Mouse (Mus musculus): ENCODE measurements around the gene Pzp. TPM values are rescaled to one million over a fixed set of nuclear protein-coding genes. Genes with fewer than 3 reads are reported as not detected.

Gene Pzp
- polyA plus RNA-seq, 1 experiment from 2014 or later, result not detected

GRCm38 (mm10) chr6:128440238-128440637 lies 86.3 kb downstream of the Pzp start:
- Histone ChIP-seq H3K9ac (no peak overlapping the region), H3K36me3 (peaks cover 14% of the 10 kb centered on the region), H3K4me1 (peaks cover 12% of the 10 kb centered on the region), H3K27ac (no peak overlapping the region), H3K4me3 (no peak overlapping the region), H3K9me3 (replicated peaks) (no peaks in the 10 kb centered on the region), H3K4me2 (replicated peaks) (no peak overlapping the region), H3K27me3 (no peaks in the 10 kb centered on the region)
- ATAC-seq (ENCODE audit: low FRiP score), result no peak
- WGBS, result 91% methylated on average over 2 of the region's 2 CpGs

GRCm38 (mm10) chr6:128438871-128439341 lies 87.6 kb downstream of the Pzp start:
- WGBS, result 31% methylated on average over 18 of the region's 18 CpGs
- Histone ChIP-seq H3K27ac (peak overlapping the region; percentile 94; the same call in 1 of the 2 replicates), H3K9ac (peak overlapping the region; percentile 47; the same call in 1 of the 2 replicates), H3K27me3 (no peaks in the 10 kb centered on the region), H3K4me1 (peaks cover 12% of the 10 kb centered on the region), H3K4me2 (replicated peaks) (peak overlapping the region; percentile 63), H3K9me3 (replicated peaks) (no peaks in the 10 kb centered on the region), H3K36me3 (peaks cover 27% of the 10 kb centered on the region), H3K4me3 (peak overlapping the region; percentile 85)
- ATAC-seq (ENCODE audit: low FRiP score), result no peak; the same call in 1 of the 2 replicates

GRCm38 (mm10) chr6:128438317-128438870 lies 88.1 kb downstream of the Pzp start, which contains the start of gene Fkbp4:
Gene Fkbp4 (minus strand): TSS chr6:128438677.
- peak within 1 kb of the TSS; percentile 94 for H3K27ac ChIP-seq
- ATAC-seq (ENCODE audit: low FRiP score), result peak; percentile 95
- H3K36me3 ChIP-seq, result peaks cover 32% of the 10 kb centered on the region
- peak within 1 kb of the TSS; percentile 97 for H3K9ac ChIP-seq
- H3K27me3 ChIP-seq, result no peaks in the 10 kb centered on the region
- H3K4me1 ChIP-seq, result peaks cover 12% of the 10 kb centered on the region
- H3K4me2 ChIP-seq (replicated peaks), result peak within 1 kb of the TSS; percentile 63
- no peaks in the 10 kb centered on the region for H3K9me3 ChIP-seq (replicated peaks)
- under 1% methylated on average over 67 of the region's 67 CpGs for WGBS
- H3K4me3 ChIP-seq, result peak within 1 kb of the TSS; percentile 85

GRCm38 (mm10) chr6:128437731-128438316 lies 88.7 kb downstream of the Pzp start:
- no peaks in the 10 kb centered on the region for H3K9me3 ChIP-seq (replicated peaks)
- H3K27me3 ChIP-seq, result no peaks in the 10 kb centered on the region
- peak; percentile 79 for ATAC-seq (ENCODE audit: low FRiP score)
- H3K9ac ChIP-seq, result peak overlapping the region; percentile 97
- peaks cover 12% of the 10 kb centered on the region for H3K4me1 ChIP-seq
- H3K4me3 ChIP-seq, result peak overlapping the region; percentile 85
- WGBS, result under 1% methylated on average over 50 of the region's 52 CpGs
- peak overlapping the region; percentile 63 for H3K4me2 ChIP-seq (replicated peaks)
- peak overlapping the region; percentile 94 for H3K27ac ChIP-seq
- H3K36me3 ChIP-seq, result peaks cover 38% of the 10 kb centered on the region

- peak overlapping the region; percentile 63 for H3K4me2 ChIP-seq (replicated peaks)
- peak overlapping the region; percentile 94 for H3K27ac ChIP-seq
- peaks cover 12% of the 10 kb centered on the region for H3K4me1 ChIP-seq
- 5% methylated on average over 10 of the region's 10 CpGs for WGBS
- no peaks in the 10 kb centered on the region for H3K27me3 ChIP-seq
- H3K9me3 ChIP-seq (replicated peaks), result no peaks in the 10 kb centered on the region
- H3K4me3 ChIP-seq, result peak overlapping the region; percentile 85
- ATAC-seq (ENCODE audit: low FRiP score), result no peak
- peaks cover 43% of the 10 kb centered on the region for H3K36me3 ChIP-seq
- peak overlapping the region; percentile 97 for H3K9ac ChIP-seq
These were observed 89.2 kb downstream of the Pzp start for GRCm38 (mm10) chr6:128437288-128437687.

- WGBS, result 89% methylated on average over 8 of the region's 8 CpGs
These were observed 90.0 kb downstream of the Pzp start for GRCm38 (mm10) chr6:128436356-128437005.

GRCm38 (mm10) chr6:128435474-128435873 lies 91.0 kb downstream of the Pzp start:
- no peaks in the 10 kb centered on the region for H3K9me3 ChIP-seq (replicated peaks)
- H3K9ac ChIP-seq, result no peak overlapping the region
- no peak overlapping the region for H3K27ac ChIP-seq
- WGBS, result 93% methylated on average over 5 of the region's 5 CpGs
- H3K4me2 ChIP-seq (replicated peaks), result no peak overlapping the region
- no peaks in the 10 kb centered on the region for H3K27me3 ChIP-seq
- no peak overlapping the region for H3K4me3 ChIP-seq
- H3K4me1 ChIP-seq, result peaks cover 12% of the 10 kb centered on the region
- peaks cover 59% of the 10 kb centered on the region for H3K36me3 ChIP-seq
- no peak for ATAC-seq (ENCODE audit: low FRiP score)

More at GRCm38 (mm10) chr6:128436356-128437005, 90.0 kb downstream of the Pzp start:
- peak overlapping the region; percentile 63 for H3K4me2 ChIP-seq (replicated peaks)
- H3K27me3 ChIP-seq, result no peaks in the 10 kb centered on the region
- no peak for ATAC-seq (ENCODE audit: low FRiP score)
- H3K9ac ChIP-seq, result peak overlapping the region; percentile 97
- H3K9me3 ChIP-seq (replicated peaks), result no peaks in the 10 kb centered on the region
- H3K4me1 ChIP-seq, result peaks cover 12% of the 10 kb centered on the region
- peak overlapping the region; percentile 85 for H3K4me3 ChIP-seq
- no peak overlapping the region for H3K27ac ChIP-seq
- peaks cover 51% of the 10 kb centered on the region for H3K36me3 ChIP-seq

Other genes starting within 250 kb of the Pzp start
- gene Tead4, start 225.9 kb downstream of the Pzp start, polyA plus RNA-seq (2016; fragmentation: Nextera tagmentation; extraction: Ambion mirVana), result 2.4 TPM in 2 replicates
- 22.0 and 22.2 TPM in 2 replicates for gene Tulp3, start 170.9 kb downstream of the Pzp start, polyA plus RNA-seq (2016; fragmentation: Nextera tagmentation; extraction: Ambion mirVana)
- 138 and 142 TPM in 2 replicates for gene Rhno1, start 163.8 kb downstream of the Pzp start, polyA plus RNA-seq (2016; fragmentation: Nextera tagmentation; extraction: Ambion mirVana)
- 36.1 and 40.3 TPM in 2 replicates for gene Foxm1, start 163.8 kb downstream of the Pzp start, polyA plus RNA-seq (2016; fragmentation: Nextera tagmentation; extraction: Ambion mirVana)
- 0.65 and 0.76 TPM in 2 replicates for gene Tex52, start 151.3 kb downstream of the Pzp start, polyA plus RNA-seq (2016; fragmentation: Nextera tagmentation; extraction: Ambion mirVana)
- gene Gm44596, start 151.2 kb downstream of the Pzp start, polyA plus RNA-seq (2016; fragmentation: Nextera tagmentation; extraction: Ambion mirVana), result not detected in 2 replicates
- 4.1 and 5.6 TPM in 2 replicates for gene Nrip2, start 127.4 kb downstream of the Pzp start, polyA plus RNA-seq (2016; fragmentation: Nextera tagmentation; extraction: Ambion mirVana)
- gene Itfg2, start 101.8 kb downstream of the Pzp start, polyA plus RNA-seq (2016; fragmentation: Nextera tagmentation; extraction: Ambion mirVana), result 33.4 and 37.7 TPM in 2 replicates
- gene Fkbp4, start 88.0 kb downstream of the Pzp start, polyA plus RNA-seq (2016; fragmentation: Nextera tagmentation; extraction: Ambion mirVana), result 415 and 439 TPM in 2 replicates
- not detected in 2 replicates for gene A2ml1, start 54.9 kb upstream of the Pzp start, polyA plus RNA-seq (2016; fragmentation: Nextera tagmentation; extraction: Ambion mirVana)
- not detected in 2 replicates for gene Klrb1a, start 96.8 kb upstream of the Pzp start, polyA plus RNA-seq (2016; fragmentation: Nextera tagmentation; extraction: Ambion mirVana)
- gene Clec2h, start 135.7 kb upstream of the Pzp start, polyA plus RNA-seq (2016; fragmentation: Nextera tagmentation; extraction: Ambion mirVana), result not detected in 2 replicates
- not detected in 2 replicates for gene Klrb1, start 196.3 kb upstream of the Pzp start, polyA plus RNA-seq (2016; fragmentation: Nextera tagmentation; extraction: Ambion mirVana)